Mouse (Mus musculus) stomach, embryonic 16.5 days (tissue): ENCODE results near the gene Tgfbr3. TPM values are rescaled to one million over a fixed set of nuclear protein-coding genes. Genes with fewer than 3 reads are reported as not detected.
A peak's percentile ranks its signal among the peaks of the same experiment; 100 is the strongest.

Source experiments
- ATAC-seq: fragments of 200-750 bp; cut with Nextera tagmentation; 2 replicates; pipeline ENCODE4 v1.8.0; 2017; ENCODE audit warnings: moderate number of reproducible peaks, moderate TSS enrichment; ENCODE audit not compliant: insufficient read depth, low FRiP score
- H3K27ac ChIP-seq: fragments of 300-500 bp; sonication (generic); 2 replicates; pipeline ENCODE4 v1.5.1; 2014; ENCODE audit warnings: low read length
- H3K27me3 ChIP-seq: fragments of 300-500 bp; sonication (generic); 2 replicates; pipeline ENCODE4 v1.6.1; 2014; ENCODE audit warnings: low read length, control low read depth, mixed read lengths; ENCODE audit not compliant: control insufficient read depth, insufficient read depth
- H3K36me3 ChIP-seq: fragments of 300-500 bp; sonication (generic); 2 replicates; pipeline ENCODE4 v1.6.1; 2014; ENCODE audit warnings: low read length; ENCODE audit not compliant: control insufficient read depth, insufficient read depth
- H3K4me1 ChIP-seq: fragments of 300-500 bp; sonication (generic); 2 replicates; pipeline ENCODE4 v1.6.1; 2014; ENCODE audit warnings: low read length, control low read depth, mixed read lengths; ENCODE audit not compliant: control insufficient read depth, insufficient read depth
- H3K4me2 ChIP-seq: fragments of 300-500 bp; sonication (generic); 2 replicates; pipeline ENCODE4 v1.6.1; 2014; ENCODE audit warnings: low read depth, low read length, mixed read lengths
- H3K4me3 ChIP-seq: fragments of 300-500 bp; sonication (generic); replicated peaks from 2 replicates; pipeline ENCODE4 v1.5.1; 2014; ENCODE audit warnings: mild to moderate bottlenecking, low read length
- H3K9ac ChIP-seq: fragments of 300-500 bp; sonication (generic); 2 replicates; pipeline ENCODE4 v1.6.1; 2014; ENCODE audit warnings: low read length
- H3K9me3 ChIP-seq: fragments of 300-500 bp; sonication (generic); replicated peaks from 2 replicates; pipeline ENCODE4 v1.6.1; 2016; ENCODE audit warnings: low read length, control low read depth; ENCODE audit not compliant: control insufficient read depth
- WGBS: fragments of 180-500 bp; shearing (Covaris S2); extraction: QIAGEN DNeasy Blood & Tissue Kit; methylation state at CpG from one replicate; pipeline ENCODE4 v1.1.7; 2014; 5-methylcytosine and 5-hydroxymethylcytosine counted together
- polyA plus RNA-seq: library from polyadenylated mRNA; unstranded; fragments of >200 nt; fragmentation: Nextera tagmentation; extraction: Ambion mirVana; gene quantifications from 2 replicates; pipeline ENCODE4 v1.2.1, GENCODE M21; 2015

Gene Tgfbr3
- polyA plus RNA-seq, 1 experiment from 2014 or later: 31.1 TPM

GRCm38 (mm10) chr5:107167872-107168300, 121.5 kb downstream of the Tgfbr3 start:
- Histone ChIP-seq H3K9me3 (no peaks in the 10 kb centered on the region), H3K4me2 (peak overlapping the region; percentile 45), H3K36me3 (no peaks in the 10 kb centered on the region), H3K27ac (peak overlapping the region; percentile 76), H3K9ac (no peak overlapping the region), H3K4me1 (peaks cover 32% of the 10 kb centered on the region), H3K4me3 (0 out of 2 replicates have a peak overlapping the region, but pooled peaks have one; percentile 8), H3K27me3 (no peaks in the 10 kb centered on the region)
- peak; percentile 79 for ATAC-seq
- WGBS: 26% methylated on average over 8 of the region's 8 CpGs

- Histone ChIP-seq H3K4me1 (peaks cover 30% of the 10 kb centered on the region), H3K27me3 (no peaks in the 10 kb centered on the region), H3K4me3 (peak overlapping the region; percentile 8; the same call in 1 of the 2 replicates), H3K27ac (peak overlapping the region; percentile 76), H3K9me3 (no peaks in the 10 kb centered on the region), H3K4me2 (peak overlapping the region; percentile 45), H3K9ac (peak overlapping the region; percentile 2; the same call in 1 of the 2 replicates), H3K36me3 (no peaks in the 10 kb centered on the region)
- WGBS: 19% methylated on average over 12 of the region's 12 CpGs
- peak; percentile 16; the same call in 1 of the 2 replicates for ATAC-seq
These were observed 122.1 kb downstream of the Tgfbr3 start for GRCm38 (mm10) chr5:107167373-107167772.

GRCm38 (mm10) chr5:107166659-107167370, 122.6 kb downstream of the Tgfbr3 start:
- Histone ChIP-seq H3K9ac (no peak overlapping the region; the same call in 1 of the 2 replicates), H3K9me3 (no peaks in the 10 kb centered on the region), H3K36me3 (no peaks in the 10 kb centered on the region), H3K4me3 (no peak overlapping the region), H3K4me1 (peaks cover 28% of the 10 kb centered on the region), H3K4me2 (peak overlapping the region; percentile 45), H3K27me3 (no peaks in the 10 kb centered on the region), H3K27ac (peak overlapping the region; percentile 76)
- WGBS: 31% methylated on average over 11 of the region's 11 CpGs
- ATAC-seq: peak; percentile 57; the same call in 1 of the 2 replicates

GRCm38 (mm10) chr5:107165734-107166133, 123.7 kb downstream of the Tgfbr3 start:
- Histone ChIP-seq H3K9ac (no peak overlapping the region), H3K4me2 (no peak overlapping the region), H3K4me1 (peaks cover 29% of the 10 kb centered on the region), H3K9me3 (no peaks in the 10 kb centered on the region), H3K4me3 (no peak overlapping the region), H3K36me3 (no peaks in the 10 kb centered on the region), H3K27me3 (no peaks in the 10 kb centered on the region), H3K27ac (no peak overlapping the region)
- no peak for ATAC-seq
- 68% methylated on average over 7 of the region's 7 CpGs for WGBS

GRCm38 (mm10) chr5:107165271-107165670, 124.2 kb downstream of the Tgfbr3 start:
- Histone ChIP-seq H3K9ac (no peak overlapping the region), H3K4me3 (no peak overlapping the region), H3K27ac (no peak overlapping the region), H3K4me2 (no peak overlapping the region), H3K9me3 (no peaks in the 10 kb centered on the region), H3K27me3 (no peaks in the 10 kb centered on the region), H3K36me3 (no peaks in the 10 kb centered on the region), H3K4me1 (peaks cover 33% of the 10 kb centered on the region)
- ATAC-seq: no peak
- WGBS: 83% methylated on average over 5 of the region's 5 CpGs

- H3K9ac ChIP-seq: no peak overlapping the region
- no peak for ATAC-seq
- no peaks in the 10 kb centered on the region for H3K27me3 ChIP-seq
- no peak overlapping the region for H3K4me2 ChIP-seq
- 87% methylated on average over 4 of the region's 4 CpGs for WGBS
- H3K27ac ChIP-seq: no peak overlapping the region
- H3K4me1 ChIP-seq: peaks cover 33% of the 10 kb centered on the region
- no peak overlapping the region for H3K4me3 ChIP-seq
- no peaks in the 10 kb centered on the region for H3K36me3 ChIP-seq
- no peaks in the 10 kb centered on the region for H3K9me3 ChIP-seq
These were observed 124.6 kb downstream of the Tgfbr3 start for GRCm38 (mm10) chr5:107164856-107165255.

GRCm38 (mm10) chr5:107164146-107164545, 125.3 kb downstream of the Tgfbr3 start:
- Histone ChIP-seq H3K9me3 (no peaks in the 10 kb centered on the region), H3K9ac (no peak overlapping the region), H3K4me2 (no peak overlapping the region), H3K4me1 (peaks cover 33% of the 10 kb centered on the region), H3K27me3 (no peaks in the 10 kb centered on the region), H3K36me3 (no peaks in the 10 kb centered on the region), H3K4me3 (no peak overlapping the region), H3K27ac (no peak overlapping the region)
- ATAC-seq: no peak
- 72% methylated on average over 4 of the region's 4 CpGs for WGBS

GRCm38 (mm10) chr5:107163336-107163735, 126.1 kb downstream of the Tgfbr3 start:
- Histone ChIP-seq H3K4me3 (no peak overlapping the region), H3K27me3 (no peaks in the 10 kb centered on the region), H3K27ac (no peak overlapping the region), H3K9ac (no peak overlapping the region), H3K4me1 (peaks cover 33% of the 10 kb centered on the region), H3K4me2 (no peak overlapping the region), H3K9me3 (no peaks in the 10 kb centered on the region), H3K36me3 (no peaks in the 10 kb centered on the region)
- no peak for ATAC-seq

GRCm38 (mm10) chr5:107162812-107163211, 126.6 kb downstream of the Tgfbr3 start:
- Histone ChIP-seq H3K9me3 (no peaks in the 10 kb centered on the region), H3K27ac (no peak overlapping the region), H3K27me3 (no peaks in the 10 kb centered on the region), H3K36me3 (no peaks in the 10 kb centered on the region), H3K4me3 (no peak overlapping the region), H3K9ac (no peak overlapping the region), H3K4me2 (no peak overlapping the region), H3K4me1 (peaks cover 29% of the 10 kb centered on the region)
- ATAC-seq: no peak
- 75% methylated on average over 6 of the region's 6 CpGs for WGBS
